Mouse (Mus musculus) ES-E14 (cell line): Measurements from ENCODE around the gene Nup210.

Source experiments
- CHD2 ChIP-seq: IDR thresholded peaks from 2 replicates; pipeline ENCODE4 v1.6.1; 2014; ENCODE audit warnings: mild to moderate bottlenecking, low read depth, low read length, inconsistent platforms
- HCFC1 ChIP-seq: IDR thresholded peaks from 2 replicates; pipeline ENCODE4 v1.6.1; 2012; ENCODE audit warnings: low read length, inconsistent platforms, borderline replicate concordance; ENCODE audit not compliant: insufficient read depth
- MAFK ChIP-seq: IDR thresholded peaks from 2 replicates; pipeline ENCODE4 v1.6.1; 2014; ENCODE audit warnings: mild to moderate bottlenecking, low read depth, low read length, inconsistent platforms; ENCODE audit not compliant: insufficient read depth
- ZC3H11A ChIP-seq: IDR thresholded peaks from 2 replicates; pipeline ENCODE4 v1.6.1; 2012; ENCODE audit warnings: low read depth, mild to moderate bottlenecking, inconsistent platforms, low read length, borderline replicate concordance
- ZNF384 ChIP-seq: IDR thresholded peaks from 2 replicates; pipeline ENCODE4 v1.6.1; 2012; ENCODE audit warnings: low read depth, low read length, inconsistent platforms

DNA sequence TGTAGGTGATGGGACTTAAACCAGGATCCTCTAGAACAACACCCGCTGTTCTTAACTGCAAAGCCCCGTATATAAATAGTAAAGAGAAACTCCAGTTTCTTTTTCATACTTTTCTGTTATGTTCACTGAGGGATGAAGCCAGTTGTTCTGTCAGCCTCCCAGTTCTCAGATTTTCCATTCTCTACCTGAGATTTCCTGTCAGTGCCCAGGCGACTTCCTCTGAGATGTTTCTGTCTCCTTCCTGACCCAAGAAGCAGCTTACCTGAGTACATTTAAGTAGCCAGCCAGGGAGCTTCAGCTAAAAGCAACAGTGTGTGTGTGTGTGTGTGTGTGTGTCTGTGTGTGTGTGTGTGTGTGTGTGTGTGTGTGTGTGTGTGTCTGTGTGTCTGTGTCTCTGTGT is 6.8 kb upstream of the Nup210 start:
- TF ChIP-seq MAFK (no peak), HCFC1 (no peak), ZNF384 (no peak), CHD2 (no peak), ZC3H11A (no peak)
